Mouse (Mus musculus) embryonic fibroblast, embryonic 13.5 days (primary cell): ENCODE results near the gene Dnajc5g. TPM values are rescaled to one million over a fixed set of nuclear protein-coding genes. Genes with fewer than 3 reads are reported as not detected.

Experiments
- H3K27ac ChIP-seq: 2 replicates; pipeline ENCODE4 v1.5.1; 2012; ENCODE audit warnings: low read length, control low read depth, inconsistent platforms; ENCODE audit not compliant: insufficient read depth
- H3K4me1 ChIP-seq: 2 replicates; pipeline ENCODE4 v1.6.1; 2011; ENCODE audit warnings: low read length; ENCODE audit not compliant: control insufficient read depth, insufficient read depth
- H3K4me3 ChIP-seq: 2 replicates; pipeline ENCODE4 v1.5.1; 2011; ENCODE audit warnings: mild to moderate bottlenecking, control low read depth, low read length; ENCODE audit not compliant: insufficient read depth
- CTCF ChIP-seq: IDR thresholded peaks from 2 replicates; pipeline ENCODE4 v1.5.1; 2011; ENCODE audit warnings: mild to moderate bottlenecking, control low read depth, low read length, moderate library complexity, borderline replicate concordance; ENCODE audit not compliant: insufficient read depth
- POLR2A ChIP-seq: IDR thresholded peaks from 2 replicates; pipeline ENCODE4 v1.6.1; 2011; ENCODE audit warnings: low read depth, mild to moderate bottlenecking, control low read depth, low read length, moderate library complexity
- polyA plus RNA-seq: library from polyadenylated mRNA; stranded (reverse); fragments of >200 nt; gene quantifications from 2 replicates; pipeline ENCODE4 v1.2.4, GENCODE M21; 2011; ENCODE audit warnings: low read depth; ENCODE audit not compliant: missing spikeins, insufficient read length

Dnajc5g gene
- polyA plus RNA-seq, 1 experiment = not detected

- Histone ChIP-seq H3K4me3 (no peak overlapping the region), H3K4me1 (peaks cover 12% of the 10 kb centered on the region), H3K27ac (no peak overlapping the region)
- TF ChIP-seq CTCF (no peak), POLR2A (no peak)
Observed at GRCm38 (mm10) chr5:31082935-31083625, 23.0 kb upstream of the Dnajc5g start.

GRCm38 (mm10) chr5:31083949-31084348 is 22.1 kb upstream of the Dnajc5g start:
- H3K4me3 ChIP-seq = no peak overlapping the region
- H3K27ac ChIP-seq = no peak overlapping the region
- H3K4me1 ChIP-seq = peaks cover 12% of the 10 kb centered on the region
- TF ChIP-seq POLR2A (no peak), CTCF (no peak)

- no peak for TF ChIP-seq POLR2A
- TF ChIP-seq CTCF = no peak
- Histone ChIP-seq H3K4me3 (no peak overlapping the region), H3K4me1 (peaks cover 12% of the 10 kb centered on the region), H3K27ac (no peak overlapping the region)
Observed at GRCm38 (mm10) chr5:31086606-31087005, 19.5 kb upstream of the Dnajc5g start.

- Histone ChIP-seq H3K4me3 (no peak overlapping the region), H3K27ac (no peak overlapping the region)
- TF ChIP-seq CTCF (no peak), POLR2A (no peak)
Observed at GRCm38 (mm10) chr5:31087131-31087530, 19.0 kb upstream of the Dnajc5g start.

GRCm38 (mm10) chr5:31092231-31092975 is 13.7 kb upstream of the Dnajc5g start:
- no peak overlapping the region for H3K4me3 ChIP-seq
- TF ChIP-seq CTCF = no peak
- TF ChIP-seq POLR2A = no peak
- 0 out of 2 replicates have a peak, but pooled peaks cover under 1% of the 10 kb centered on the region for H3K4me1 ChIP-seq
- H3K27ac ChIP-seq = no peak overlapping the region

More at GRCm38 (mm10) chr5:31087131-31087530, 19.0 kb upstream of the Dnajc5g start:
- peaks cover 12% of the 10 kb centered on the region for H3K4me1 ChIP-seq

- H3K27ac ChIP-seq = no peak overlapping the region
- H3K4me1 ChIP-seq = no peaks in the 10 kb centered on the region
- peak overlapping the region; percentile 9; the same call in 1 of the 2 replicates for H3K4me3 ChIP-seq
- TF ChIP-seq CTCF (no peak), POLR2A (no peak)
Observed at GRCm38 (mm10) chr5:31093151-31094041, 12.7 kb upstream of the Dnajc5g start.

GRCm38 (mm10) chr5:31094100-31094798 is 11.8 kb upstream of the Dnajc5g start:
- H3K4me3 ChIP-seq = no peak overlapping the region
- no peak for TF ChIP-seq CTCF
- no peak for TF ChIP-seq POLR2A

GRCm38 (mm10) chr5:31094799-31095691 is 11.0 kb upstream of the Dnajc5g start:
- Histone ChIP-seq H3K4me3 (0 out of 2 replicates have a peak overlapping the region, but pooled peaks have one; percentile 8), H3K4me1 (no peaks in the 10 kb centered on the region), H3K27ac (no peak overlapping the region)
- TF ChIP-seq CTCF (no peak), POLR2A (no peak)

More at GRCm38 (mm10) chr5:31094100-31094798, 11.8 kb upstream of the Dnajc5g start:
- Histone ChIP-seq H3K4me1 (no peaks in the 10 kb centered on the region), H3K27ac (no peak overlapping the region)
